Mouse (Mus musculus) spleen, embryonic (tissue): ENCODE measurements around the gene Slc12a3.

Source experiments
- CTCF ChIA-PET: fragments of 350-600 bp; sonication (Branson Sonifier 250); formaldehyde crosslinking; loops from one replicate; lab custom pipeline; 2022; lab: Charles Lee

Slc12a3 gene

DNA sequence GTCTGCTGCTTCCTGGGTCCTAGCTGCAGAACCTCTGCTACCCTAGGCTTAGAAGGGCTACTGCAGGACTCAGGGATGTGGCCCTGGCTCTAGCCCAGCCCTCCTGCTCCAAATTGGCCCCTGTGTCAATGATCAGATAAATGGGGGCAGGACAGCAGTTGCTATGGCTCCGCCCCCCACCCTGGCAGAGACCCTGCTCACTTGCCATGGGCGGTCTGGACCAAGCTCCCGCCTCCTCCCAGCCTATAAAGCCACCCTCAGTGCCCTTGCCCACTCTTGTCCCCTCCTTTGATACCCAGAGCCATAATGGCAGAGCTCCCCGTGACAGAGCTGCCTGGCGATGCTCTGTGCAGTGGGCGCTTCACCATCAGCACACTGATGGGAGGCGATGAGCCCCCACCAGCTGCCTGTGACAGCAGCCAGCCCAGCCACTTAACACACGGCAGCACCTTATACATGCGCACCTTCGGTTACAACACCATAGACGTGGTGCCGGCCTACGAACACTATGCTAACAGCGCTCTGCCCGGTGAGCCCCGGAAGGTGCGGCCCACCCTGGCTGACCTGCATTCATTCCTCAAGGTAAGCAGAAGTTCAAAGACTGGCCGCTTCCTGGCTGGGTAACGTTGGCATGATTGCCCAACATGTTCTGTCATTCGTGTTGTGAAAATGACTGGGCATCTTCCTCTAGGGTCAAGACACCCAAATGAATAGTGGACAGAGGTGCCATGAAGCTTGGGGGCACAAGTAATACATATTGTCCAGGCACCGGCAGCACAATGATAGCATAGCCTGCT, at the start of gene Slc12a3:
Slc12a3 (plus strand) TSS at position 270 of the 797 bp plus-strand sequence.
- CTCF ChIA-PET, result interaction anchor here (0.6 to 2.6 kb wide), 3 partner anchors 14 to 163 kb away, joined by 3 to 10 read pairs (median 4); no protein-coding TSS in a partner anchor

DNA sequence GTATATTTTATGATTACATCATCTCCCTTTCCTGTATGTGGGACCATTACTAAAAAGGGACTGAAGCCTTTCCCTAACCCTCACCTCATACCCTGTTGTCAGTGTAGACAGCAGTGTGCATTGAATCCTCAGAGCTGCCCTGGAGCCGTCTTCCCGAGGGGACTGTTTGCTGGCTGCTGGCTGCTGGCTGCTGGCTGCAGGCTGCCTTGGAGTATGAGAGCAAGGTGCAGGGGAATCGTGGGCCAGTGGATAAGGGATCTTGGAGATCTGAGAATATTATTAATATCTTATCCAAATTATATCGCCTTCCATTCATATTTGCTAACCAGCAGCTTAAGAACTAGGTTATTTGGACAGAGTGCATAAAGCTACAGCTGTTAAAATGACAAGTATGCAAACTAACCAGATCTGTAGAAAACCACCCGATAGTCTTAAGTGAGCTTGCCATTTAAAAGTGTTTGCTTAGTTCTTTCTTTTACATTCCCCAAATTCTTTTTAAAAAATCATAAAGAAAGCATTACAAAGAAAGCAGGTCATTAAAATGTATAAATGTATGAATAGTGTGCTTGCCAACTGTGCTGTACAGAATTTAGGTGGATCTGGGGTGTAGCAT, 48.9 kb upstream of the Slc12a3 start:
- CTCF ChIA-PET, result interaction anchor here (0.6 kb wide), 1 partner anchor 45 kb away, joined by 3 read pairs; no protein-coding TSS in a partner anchor

DNA sequence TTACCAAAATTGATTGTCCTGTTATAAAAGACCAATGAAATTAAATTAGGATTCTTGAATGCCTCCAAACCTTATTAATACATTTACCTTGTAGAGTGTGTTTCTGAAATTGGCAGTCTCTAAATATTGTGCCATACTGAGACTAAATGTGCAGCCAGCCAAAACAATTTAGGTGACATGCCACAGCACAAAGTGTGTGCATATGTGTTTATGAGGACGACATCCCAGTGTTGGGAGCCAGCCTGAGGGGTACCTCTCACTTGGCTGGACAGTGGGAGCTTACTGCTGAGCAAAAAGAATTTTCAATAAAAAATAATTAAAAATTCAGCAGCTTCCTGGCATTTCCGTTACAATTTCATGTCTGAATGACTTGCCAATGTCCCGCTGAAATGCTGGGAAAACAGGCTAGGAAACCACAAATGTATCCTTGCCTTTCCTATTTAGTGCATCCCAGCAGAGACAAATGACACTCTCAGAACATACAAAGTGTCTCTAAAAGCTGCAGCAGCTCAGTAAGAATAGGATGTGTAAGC, 46.5 kb upstream of the Slc12a3 start:
- CTCF ChIA-PET, result interaction anchor here (0.7 kb wide), 1 partner anchor 545 kb away, joined by 3 read pairs; no protein-coding TSS in a partner anchor

DNA sequence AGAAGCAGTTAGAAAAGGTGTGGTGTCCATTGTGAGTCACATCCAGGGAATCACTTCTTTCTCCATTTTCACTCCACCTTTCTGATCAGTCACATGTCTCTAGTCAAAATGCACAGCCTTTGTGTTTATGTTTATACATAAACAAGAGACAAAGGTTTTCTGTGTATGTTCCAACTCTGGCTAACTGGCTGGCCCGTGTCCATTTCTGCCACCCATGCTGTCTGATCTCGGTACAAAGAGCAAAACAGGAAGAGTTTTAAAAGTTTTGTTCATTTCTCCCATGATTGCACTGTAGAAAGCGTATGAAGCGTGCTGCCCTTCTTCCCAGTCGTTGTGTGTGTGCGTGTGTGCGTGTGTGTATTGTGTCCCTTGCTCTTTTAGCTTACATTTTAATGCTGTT, 44.8 kb upstream of the Slc12a3 start:
- CTCF ChIA-PET, result no interaction called here

DNA sequence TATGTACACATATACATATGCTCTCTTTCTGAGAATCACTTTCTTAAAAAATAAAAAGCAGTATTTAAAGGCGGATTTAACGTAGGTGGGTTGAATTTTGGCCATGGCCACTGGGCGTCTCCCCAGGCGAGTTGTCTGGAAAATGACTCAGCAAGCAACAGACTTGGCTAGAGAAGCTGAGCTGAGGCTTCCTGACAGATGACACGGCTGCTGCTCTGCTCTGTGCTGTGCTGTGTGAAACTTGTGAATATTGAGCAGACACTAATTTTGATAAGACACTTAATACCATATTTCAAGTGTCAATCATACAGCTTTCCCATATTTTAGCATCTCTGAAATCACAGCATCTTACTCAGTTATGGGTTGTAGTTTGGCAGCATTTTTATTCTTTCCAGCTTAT, 38.4 kb upstream of the Slc12a3 start:
- CTCF ChIA-PET, result no interaction called here

- CTCF ChIA-PET, result no interaction called here
These were observed 36.9 kb upstream of the Slc12a3 start for GRCm38 (mm10) chr8:94292072-94292471.

DNA sequence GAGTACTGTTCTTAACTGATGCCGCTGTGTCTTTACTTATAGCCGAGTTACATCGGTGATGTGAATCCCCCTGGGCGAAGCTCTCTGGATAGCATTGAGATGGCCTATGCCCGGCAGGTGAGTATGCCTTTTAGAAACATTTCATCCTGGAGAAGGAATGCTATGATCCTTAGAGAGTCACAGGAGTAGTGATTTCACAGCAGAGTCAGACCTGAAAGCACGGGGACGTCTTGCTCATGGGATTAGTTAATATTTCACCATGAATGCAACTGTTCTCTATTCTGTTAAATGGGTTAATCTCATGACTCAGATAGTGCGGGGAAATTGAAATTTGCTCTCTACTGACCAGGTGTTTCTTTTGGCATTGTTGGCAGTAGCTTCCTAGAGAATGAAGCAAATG, 36.4 kb upstream of the Slc12a3 start:
- CTCF ChIA-PET, result no interaction called here

DNA sequence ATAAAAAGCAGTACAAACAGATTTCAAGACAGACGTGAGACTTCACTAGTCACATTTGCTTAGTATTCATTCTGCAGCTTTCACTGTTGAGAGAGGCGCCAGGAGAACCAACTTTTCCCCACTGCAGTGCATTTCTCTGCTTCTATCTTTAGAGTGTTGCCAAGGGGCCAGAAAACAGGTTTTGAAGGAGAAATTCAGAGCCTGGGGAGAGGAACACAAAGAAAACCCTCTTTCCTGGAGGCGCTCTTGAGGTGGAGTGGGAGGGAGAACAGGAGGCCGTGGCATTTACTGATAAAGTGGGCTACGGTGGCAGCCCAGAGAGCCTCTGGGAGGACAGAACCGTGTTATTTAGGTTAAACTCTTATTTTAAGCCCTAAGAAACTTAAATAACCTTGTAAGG, 33.3 kb upstream of the Slc12a3 start:
- CTCF ChIA-PET, result no interaction called here

- CTCF ChIA-PET, result no interaction called here
These were observed 32.5 kb upstream of the Slc12a3 start for GRCm38 (mm10) chr8:94296312-94296991.

GRCm38 (mm10) chr8:94297101-94297500, 31.9 kb upstream of the Slc12a3 start:
- CTCF ChIA-PET, result no interaction called here

- CTCF ChIA-PET, result interaction anchor here (0.6 kb wide), 1 partner anchor 287 kb away, joined by 3 read pairs; no protein-coding TSS in a partner anchor
These were observed 28.2 kb upstream of the Slc12a3 start for GRCm38 (mm10) chr8:94300809-94301208.

GRCm38 (mm10) chr8:94304412-94304811, 24.6 kb upstream of the Slc12a3 start:
- CTCF ChIA-PET, result no interaction called here

GRCm38 (mm10) chr8:94306989-94307513, 21.9 kb upstream of the Slc12a3 start:
- CTCF ChIA-PET, result no interaction called here

DNA sequence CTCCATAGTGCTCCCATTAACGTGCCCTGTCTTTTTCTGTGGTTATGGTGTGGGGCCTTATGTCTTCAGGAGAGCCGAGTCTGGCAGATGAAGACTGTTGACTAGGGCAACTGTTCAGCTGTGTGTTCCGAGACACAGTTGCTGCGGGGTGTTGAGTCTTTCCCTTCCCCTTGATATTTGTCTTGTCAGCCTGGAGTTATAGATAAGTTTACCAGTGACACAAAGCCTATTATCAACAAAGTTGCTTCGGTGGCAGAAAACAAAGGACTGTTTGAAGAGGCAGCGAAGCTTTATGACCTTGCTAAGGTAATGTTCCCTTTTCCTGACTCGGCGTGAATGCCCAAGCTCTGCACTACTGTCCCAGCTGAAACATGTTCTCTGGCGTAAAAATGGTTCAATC, 21.3 kb upstream of the Slc12a3 start:
- CTCF ChIA-PET, result no interaction called here

- CTCF ChIA-PET, result no interaction called here
These were observed 14.9 kb upstream of the Slc12a3 start for GRCm38 (mm10) chr8:94314069-94314468.

DNA sequence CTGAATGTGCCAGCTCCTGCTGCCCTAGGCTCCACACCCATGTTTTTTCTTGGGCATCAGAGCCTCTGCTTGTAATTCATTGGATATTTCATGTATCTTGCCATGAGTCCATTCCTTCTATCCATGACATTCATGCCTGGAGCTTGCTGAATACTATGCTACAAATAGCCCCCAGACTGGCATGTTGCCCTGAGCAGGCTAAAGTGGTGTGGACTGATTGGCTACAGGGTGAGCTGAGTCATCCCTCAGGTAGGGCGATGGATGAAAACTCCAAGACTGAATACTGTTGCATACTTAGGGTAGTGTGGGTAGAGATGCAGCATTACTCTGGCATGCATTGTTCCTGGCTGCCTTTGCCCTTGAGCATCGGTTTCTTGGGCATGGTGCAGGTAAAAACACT, 11.8 kb upstream of the Slc12a3 start:
- CTCF ChIA-PET, result interaction anchor here (0.5 kb wide), 1 partner anchor 448 kb away, joined by 3 read pairs; no protein-coding TSS in a partner anchor

DNA sequence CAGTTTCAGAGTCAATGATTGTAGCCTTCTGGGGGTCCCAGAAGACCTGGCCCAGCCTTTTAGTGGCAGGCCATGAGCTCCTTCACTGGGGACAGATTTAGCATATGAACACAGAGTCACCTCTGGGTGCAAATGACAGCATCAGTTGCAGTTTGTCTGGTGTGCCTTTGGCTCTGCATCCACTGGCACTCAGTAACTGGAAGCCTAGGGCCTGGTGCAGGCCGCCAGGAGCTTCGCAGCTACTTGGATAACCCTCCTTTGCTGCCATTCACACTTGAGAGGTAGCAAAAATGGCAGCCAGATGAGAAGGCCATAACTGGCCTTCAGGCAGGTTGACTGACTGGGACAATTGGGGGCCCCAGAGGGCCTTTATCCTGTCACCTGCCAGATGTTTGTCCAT, 11.3 kb upstream of the Slc12a3 start:
- CTCF ChIA-PET, result interaction anchor here (0.5 kb wide), 1 partner anchor 448 kb away, joined by 3 read pairs; no protein-coding TSS in a partner anchor

- CTCF ChIA-PET, result no interaction called here
These were observed 9.0 kb upstream of the Slc12a3 start for GRCm38 (mm10) chr8:94320036-94320435.

DNA sequence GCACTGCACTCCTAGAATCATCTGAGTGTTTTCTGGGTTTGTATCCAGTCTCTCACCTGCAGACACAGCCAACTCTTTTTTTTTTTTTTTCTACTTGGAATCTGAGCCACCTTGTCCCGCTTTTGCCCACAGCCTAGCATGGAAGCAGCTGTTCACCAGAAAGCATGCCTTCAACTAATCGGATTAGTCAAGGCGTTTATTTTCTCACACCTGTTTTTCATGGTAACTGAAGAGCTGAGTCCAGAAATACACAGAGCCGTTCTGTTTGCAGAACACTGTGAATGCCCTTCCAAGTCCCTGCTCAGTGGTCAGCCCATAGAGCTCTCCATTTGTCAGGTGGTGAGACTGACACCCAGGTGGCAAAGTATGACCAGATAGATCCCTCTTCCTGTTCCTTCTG, 6.9 kb upstream of the Slc12a3 start:
- CTCF ChIA-PET, result no interaction called here

- CTCF ChIA-PET, result no interaction called here
These were observed 6.0 kb upstream of the Slc12a3 start for GRCm38 (mm10) chr8:94323041-94323440.

DNA sequence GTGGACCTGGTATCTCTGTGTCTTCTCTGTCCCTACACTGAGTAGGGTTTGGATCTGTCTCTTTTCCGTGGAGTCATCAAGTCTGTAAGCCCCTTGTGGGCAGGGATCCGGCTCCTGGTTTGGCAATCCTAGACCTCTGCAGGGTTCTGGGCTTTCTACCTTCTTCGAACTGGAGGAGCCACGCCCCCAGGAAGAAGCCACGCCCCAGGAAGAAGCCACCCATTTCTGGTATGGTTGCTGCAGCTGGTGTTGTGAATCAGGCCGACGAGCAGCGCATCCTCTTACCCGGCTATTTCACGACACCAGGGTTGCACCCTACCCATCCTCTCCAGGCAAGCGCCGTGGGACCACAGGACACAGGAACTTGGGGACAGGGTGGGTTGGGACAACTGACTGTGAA, 4.9 kb upstream of the Slc12a3 start:
- CTCF ChIA-PET, result no interaction called here

DNA sequence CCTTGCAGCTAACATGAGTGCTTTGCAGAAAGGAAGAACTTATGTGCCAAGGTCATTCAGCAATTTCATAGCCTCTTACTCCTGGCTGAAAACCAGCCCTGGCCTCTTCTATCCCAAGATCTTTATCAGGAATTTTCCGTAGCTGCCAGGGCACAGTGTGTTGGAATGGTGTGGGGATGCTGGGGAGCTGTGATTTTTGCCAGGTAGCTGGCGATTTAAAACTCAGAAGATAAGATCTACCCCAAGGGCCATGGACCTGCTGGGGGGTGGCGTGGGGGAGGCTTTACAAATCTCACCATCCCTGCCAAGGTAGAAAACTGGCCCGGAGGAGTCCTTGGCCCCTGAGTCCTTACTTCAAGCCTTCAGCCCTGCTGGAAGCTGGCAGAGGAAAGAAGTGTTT, 3.0 kb upstream of the Slc12a3 start:
- CTCF ChIA-PET, result no interaction called here
